Mouse (Mus musculus): ENCODE data around the gene Gm826.
A peak's percentile ranks its signal among the peaks of the same experiment; 100 is the strongest.

The Gm826 gene

GRCm38 (mm10) chr2:160361442-160362121 lies 27.6 kb upstream of the Gm826 start:
- TF ChIP-seq GATA4 (IDR thresholded peaks at IDR 0.05; ENCODE audit: insufficient replicate concordance, low read length) = no peak

DNA sequence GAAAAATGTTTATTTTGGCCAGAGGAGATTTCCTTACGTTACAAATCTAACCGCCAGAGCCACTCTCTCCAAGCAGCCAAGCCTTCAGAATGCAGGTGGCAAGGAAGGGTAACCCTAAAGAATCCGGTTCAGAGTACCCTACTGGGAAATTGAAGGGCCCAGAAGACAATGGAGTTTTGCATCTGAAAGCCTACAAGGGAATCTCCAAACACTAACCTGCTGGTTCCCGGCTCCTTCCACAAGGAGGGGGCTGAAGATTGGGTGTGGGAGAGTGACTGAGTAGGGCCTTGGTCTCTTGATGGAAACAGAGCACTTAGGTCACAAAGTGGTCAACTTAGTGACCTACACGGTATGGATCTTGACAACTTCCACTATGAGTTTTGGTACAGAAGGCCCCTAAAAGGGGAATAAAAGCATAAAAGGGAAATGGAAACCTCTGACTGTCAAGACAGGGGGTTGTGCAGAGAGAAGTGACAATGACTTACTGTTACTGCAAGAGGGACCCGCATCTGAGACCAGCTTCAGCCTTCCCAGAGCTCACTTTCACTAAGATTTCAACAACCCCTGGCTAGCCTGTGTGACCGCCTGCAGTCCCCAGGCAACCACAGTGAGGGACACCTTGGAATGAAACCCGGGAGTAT lies 26.4 kb upstream of the Gm826 start:
- TF ChIP-seq GATA4 (IDR thresholded peaks at IDR 0.05; ENCODE audit: insufficient replicate concordance, low read length) = no peak

- no peak for TF ChIP-seq GATA4 (IDR thresholded peaks at IDR 0.05; ENCODE audit: insufficient replicate concordance, low read length)
These were observed 24.9 kb upstream of the Gm826 start for GRCm38 (mm10) chr2:160358896-160359295.

DNA sequence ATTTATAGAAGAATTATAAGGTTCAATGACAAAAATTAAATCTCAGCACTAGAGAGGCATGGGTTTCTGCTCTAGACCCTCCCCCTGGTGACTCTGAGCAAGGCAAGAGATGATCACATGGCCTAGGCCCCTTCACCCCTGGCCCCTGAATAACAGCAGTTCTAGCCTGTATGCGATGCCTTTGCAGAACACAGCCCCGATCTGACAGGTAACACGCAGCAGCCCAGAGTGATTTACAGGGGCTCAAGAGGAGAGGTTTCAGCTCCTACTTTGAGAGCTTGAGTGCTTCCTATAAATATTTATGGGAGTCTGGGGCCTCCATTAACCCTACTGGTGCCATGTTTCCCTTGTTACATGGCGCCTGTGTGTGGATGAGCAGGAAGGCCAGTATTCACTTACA lies 23.5 kb upstream of the Gm826 start:
- TF ChIP-seq GATA4 (IDR thresholded peaks at IDR 0.05; ENCODE audit: insufficient replicate concordance, low read length) = no peak

DNA sequence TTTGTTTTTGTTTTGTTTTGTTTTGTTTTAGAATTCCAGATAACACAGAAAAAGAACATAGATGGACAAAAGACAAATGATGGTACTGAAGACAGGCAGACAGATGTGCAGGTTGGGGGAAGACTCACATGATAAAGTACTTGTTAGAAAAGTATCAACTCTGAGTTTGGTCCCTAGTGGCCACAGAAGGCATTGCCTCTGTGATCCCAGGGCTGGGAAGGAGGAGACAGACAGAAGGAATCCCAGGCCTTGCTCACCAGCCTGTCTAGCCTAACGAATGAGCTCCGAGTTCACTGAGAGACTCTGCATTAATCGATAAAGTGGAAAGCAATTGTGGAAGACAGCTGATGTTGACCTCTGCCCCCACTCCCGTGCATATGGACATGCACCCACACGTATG lies 22.2 kb upstream of the Gm826 start:
- TF ChIP-seq GATA4 (IDR thresholded peaks at IDR 0.05; ENCODE audit: insufficient replicate concordance, low read length) = no peak

- no peak for TF ChIP-seq GATA4 (IDR thresholded peaks at IDR 0.05; ENCODE audit: insufficient replicate concordance, low read length)
These were observed 20.4 kb upstream of the Gm826 start for GRCm38 (mm10) chr2:160354319-160354718.

- TF ChIP-seq GATA4 (IDR thresholded peaks at IDR 0.05; ENCODE audit: insufficient replicate concordance, low read length) = no peak
These were observed 19.6 kb upstream of the Gm826 start for GRCm38 (mm10) chr2:160353581-160353980.

GRCm38 (mm10) chr2:160351038-160351574 lies 17.1 kb upstream of the Gm826 start:
- peak; percentile 78; the same call in 1 of the 2 replicates for TF ChIP-seq GATA4 (IDR thresholded peaks at IDR 0.05; ENCODE audit: insufficient replicate concordance, low read length)

DNA sequence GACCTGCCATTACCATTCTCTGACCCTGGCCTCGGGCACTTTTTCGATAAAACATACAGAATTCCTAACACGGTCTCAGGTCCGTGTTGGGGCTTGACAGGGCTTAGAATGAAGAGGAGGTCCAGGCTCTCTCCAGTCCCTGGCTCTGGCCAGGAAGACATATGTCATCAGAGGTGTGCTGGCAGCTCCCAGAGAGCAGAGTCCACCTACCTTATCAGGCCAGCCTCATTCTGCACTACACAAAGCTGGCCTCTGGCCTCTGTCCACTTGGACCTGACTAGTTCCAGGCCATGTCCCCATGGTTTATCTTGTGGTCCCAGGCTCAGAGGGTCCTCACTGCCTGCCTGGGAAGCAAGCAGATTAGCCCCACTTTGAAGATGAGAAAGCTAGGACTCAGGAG lies 15.6 kb upstream of the Gm826 start:
- TF ChIP-seq GATA4 (IDR thresholded peaks at IDR 0.05; ENCODE audit: insufficient replicate concordance, low read length) = peak; percentile 93; the same call in 1 of the 2 replicates

DNA sequence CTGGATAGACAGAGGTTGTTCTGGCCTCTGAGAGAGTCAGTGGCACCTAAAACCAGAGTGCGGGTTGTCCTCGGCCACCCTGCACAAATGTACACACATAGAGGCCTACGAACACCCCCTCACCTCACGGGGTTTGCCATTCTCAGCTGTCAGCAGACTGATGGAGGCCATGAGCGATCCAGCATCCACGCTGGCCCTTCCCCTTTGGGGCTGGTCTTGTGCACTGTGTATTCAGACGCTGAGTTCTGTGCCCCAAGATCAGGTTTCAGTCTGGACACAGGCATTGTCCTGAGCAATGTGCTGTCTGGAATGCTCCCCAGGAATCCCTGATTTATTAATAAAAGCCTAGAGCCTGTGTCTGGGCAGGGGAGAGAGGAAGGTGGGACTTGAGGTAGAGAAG lies 14.8 kb upstream of the Gm826 start:
- no peak for TF ChIP-seq GATA4 (IDR thresholded peaks at IDR 0.05; ENCODE audit: insufficient replicate concordance, low read length)

DNA sequence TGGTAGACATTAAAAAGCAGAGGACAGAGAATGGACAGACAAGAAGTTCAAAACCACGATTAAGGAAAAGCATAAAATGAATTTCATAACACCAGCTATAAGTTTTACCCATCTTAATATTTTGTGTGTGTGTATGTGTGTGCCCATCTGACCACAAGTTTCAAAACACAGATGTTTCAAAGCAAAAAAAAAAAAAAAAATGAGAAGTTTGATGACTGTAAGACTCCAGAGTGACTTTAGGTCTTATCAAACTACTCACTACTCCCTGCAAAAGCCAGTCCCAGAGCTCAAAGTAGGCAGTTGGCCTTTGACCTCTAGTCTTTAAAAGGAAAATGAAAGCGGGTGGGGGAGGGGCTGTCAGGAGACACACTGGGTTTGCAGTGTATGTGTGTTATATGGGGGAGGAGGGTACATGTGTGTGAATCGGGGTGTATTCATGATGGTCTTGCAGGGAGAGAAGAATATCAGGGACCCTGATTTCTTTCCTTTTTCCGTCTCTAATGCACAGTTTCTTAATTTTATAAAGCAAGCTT lies 14.2 kb upstream of the Gm826 start:
- no peak for TF ChIP-seq GATA4 (IDR thresholded peaks at IDR 0.05; ENCODE audit: insufficient replicate concordance, low read length)

DNA sequence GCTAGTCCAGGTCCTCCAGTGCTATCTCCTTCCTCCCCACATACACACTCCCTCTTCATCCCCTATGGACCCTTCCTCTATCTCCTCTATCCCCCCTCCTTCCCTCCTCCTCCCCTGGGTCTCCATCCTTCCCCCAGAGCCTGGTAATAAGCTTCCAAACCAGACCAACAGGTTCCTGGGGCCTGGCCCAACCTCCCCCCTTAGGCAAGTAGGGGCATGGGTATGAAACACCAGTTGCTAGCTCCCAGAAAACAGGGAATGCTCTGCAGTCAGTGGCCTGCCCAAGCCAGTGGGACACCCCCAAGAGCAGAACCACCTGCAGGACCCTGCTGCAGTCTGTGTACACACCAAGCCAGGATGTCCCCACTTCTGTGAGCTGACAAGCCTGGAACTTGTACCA lies 11.7 kb upstream of the Gm826 start:
- TF ChIP-seq GATA4 (IDR thresholded peaks at IDR 0.05; ENCODE audit: insufficient replicate concordance, low read length) = no peak

GRCm38 (mm10) chr2:160340121-160340520 lies 6.2 kb upstream of the Gm826 start:
- TF ChIP-seq GATA4 (IDR thresholded peaks at IDR 0.05; ENCODE audit: insufficient replicate concordance, low read length) = no peak

DNA sequence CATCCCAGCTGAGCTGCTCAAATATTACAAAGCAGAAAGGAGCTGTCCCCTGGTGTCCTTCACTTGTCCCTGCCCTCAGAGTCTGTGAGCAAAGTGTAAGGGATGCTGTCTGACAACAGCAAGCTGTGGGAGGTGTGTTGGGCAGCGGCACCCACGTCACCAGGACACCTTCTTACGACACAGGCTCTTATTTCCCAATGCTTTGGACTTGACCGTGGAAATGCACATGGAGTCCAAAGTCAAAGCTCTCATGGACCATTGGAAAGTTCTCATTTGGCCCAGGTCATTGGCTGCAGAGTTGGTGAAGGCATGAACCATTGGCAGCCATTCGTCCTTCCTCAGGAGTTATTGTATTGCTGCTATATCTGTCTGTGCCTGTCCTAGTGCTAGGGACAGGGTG lies 5.6 kb upstream of the Gm826 start:
- no peak for TF ChIP-seq GATA4 (IDR thresholded peaks at IDR 0.05; ENCODE audit: insufficient replicate concordance, low read length)

DNA sequence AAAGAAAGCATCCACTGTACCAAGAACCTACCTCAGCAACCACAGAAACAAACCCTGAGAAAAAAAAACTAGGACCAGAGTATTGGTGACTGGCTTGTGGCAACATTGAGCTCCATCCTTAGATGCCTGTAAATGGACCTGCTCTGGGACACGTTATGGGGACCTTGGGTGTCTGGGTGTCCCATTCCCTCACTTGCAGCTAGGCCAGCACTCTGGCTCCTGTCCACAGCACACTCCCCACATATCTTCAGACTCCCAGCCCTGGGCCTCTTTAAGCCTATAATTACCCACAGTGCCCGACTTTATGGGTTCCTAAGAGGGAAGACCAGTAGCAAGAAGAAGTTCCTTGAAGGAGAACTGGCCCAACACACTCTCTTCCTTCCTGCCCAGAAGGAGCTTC lies 2.1 kb upstream of the Gm826 start:
- no peak for TF ChIP-seq GATA4 (IDR thresholded peaks at IDR 0.05; ENCODE audit: insufficient replicate concordance, low read length)

DNA sequence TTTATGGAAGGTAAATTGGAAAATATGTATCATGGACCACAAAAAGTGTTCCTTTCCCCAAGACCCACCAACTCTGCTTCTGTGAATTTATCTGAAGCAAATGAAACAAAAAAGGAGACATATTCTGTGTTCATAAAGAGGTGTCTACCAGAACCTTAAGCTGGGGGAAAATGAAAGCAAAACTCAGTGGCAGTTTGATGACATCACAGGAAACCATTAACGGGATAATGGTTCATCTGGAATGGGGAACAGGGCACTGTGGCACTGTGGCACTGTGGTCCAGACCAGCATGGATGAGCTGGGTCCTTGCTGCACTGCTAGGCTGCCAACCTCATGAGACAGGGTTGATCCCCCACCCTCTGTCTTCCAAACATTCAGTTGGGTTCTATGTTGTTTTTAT lies 1.1 kb upstream of the Gm826 start:
- no peak for TF ChIP-seq GATA4 (IDR thresholded peaks at IDR 0.05; ENCODE audit: insufficient replicate concordance, low read length)

Data from liver, adult (tissue).